Mouse (Mus musculus) heart, postnatal 4 days (tissue): Measurements from ENCODE around the gene Arpc5l. TPM values are rescaled to one million over a fixed set of nuclear protein-coding genes. Genes with fewer than 3 reads are reported as not detected.
"Not testable (repeated sequence)": the region's sequence is repeated elsewhere in the genome, so short reads cannot be mapped to it uniquely, and the experiment has no call there.

Experiments used
- DNase-seq: peaks from one replicate; pipeline ENCODE4 v3.0.0; 2021
- total RNA-seq, 2 experiments: library from RNA; stranded (reverse); gene quantifications; 2 replicates each; pipeline ENCODE4 v1.2.3; 2021

Gene Arpc5l
- total RNA-seq, 2 experiments from 2014 or later, result 51.9 to 55.6 TPM

DNA sequence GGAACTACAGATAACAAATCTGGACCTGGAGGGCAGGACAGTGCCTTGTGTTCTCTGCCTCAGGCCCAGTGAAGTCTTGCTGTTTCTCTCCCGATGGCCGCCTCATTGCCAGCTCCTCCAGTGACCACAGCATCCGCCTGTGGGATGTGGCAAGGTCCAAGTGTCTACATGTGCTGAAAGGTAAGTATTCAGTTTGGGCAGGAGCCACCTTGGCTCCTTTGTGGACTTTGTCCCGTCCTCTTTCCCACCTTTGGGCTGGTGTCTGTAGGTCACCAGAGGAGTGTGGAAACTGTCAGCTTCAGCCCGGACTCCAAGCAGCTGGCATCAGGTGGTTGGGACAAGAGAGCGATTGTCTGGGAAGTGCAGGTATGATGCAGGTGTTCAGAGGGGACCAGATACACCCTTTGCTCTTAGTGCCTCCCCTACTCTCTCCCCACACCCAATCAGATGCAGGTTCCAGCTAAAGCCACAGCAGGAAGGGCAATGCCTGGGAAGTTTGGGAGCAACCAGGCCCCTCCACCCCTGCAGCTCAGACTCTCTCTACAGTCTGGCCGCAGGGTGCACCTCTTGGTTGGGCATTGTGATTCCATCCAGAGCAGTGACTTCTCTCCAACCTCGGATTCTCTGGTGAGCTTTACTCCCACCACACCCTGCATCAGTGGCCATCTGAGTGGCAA, 5.1 kb upstream of the Arpc5l start:
- no peak for DNase-seq

DNA sequence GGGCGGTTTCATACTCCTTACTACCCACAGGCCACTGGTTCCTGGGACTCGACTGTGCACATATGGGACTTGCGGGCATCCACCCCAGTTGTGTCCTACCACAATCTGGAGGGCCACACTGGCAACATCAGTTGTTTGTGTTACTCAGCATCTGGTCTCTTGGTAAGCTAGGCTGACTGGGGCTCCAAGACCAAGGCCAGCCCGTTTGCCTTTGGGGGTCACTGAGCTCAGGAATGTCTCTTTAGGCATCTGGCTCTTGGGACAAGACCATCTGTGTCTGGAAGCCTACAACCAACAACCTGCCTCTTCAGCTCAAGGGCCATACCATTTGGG, 4.6 kb upstream of the Arpc5l start:
- DNase-seq, result no peak

DNA sequence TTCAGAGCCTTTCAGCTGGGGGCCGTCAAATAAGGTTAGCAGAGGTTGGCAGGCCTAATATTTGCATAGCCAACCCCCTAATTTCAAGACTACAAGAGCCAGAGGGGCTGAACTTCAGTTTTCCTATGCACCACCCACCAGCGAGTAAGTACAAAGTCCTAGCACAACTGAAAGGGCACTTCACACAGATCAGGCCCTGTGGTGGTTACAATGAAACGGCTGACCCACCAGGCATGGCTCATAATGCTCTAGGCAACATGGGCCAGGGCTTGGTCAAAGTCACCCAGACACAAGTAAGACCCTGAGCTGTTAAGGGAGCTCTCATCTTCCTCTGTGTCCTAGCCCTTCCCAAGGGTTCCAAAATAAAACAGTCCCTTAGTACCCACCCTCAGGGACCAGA, 3.3 kb upstream of the Arpc5l start:
- no peak for DNase-seq

DNA sequence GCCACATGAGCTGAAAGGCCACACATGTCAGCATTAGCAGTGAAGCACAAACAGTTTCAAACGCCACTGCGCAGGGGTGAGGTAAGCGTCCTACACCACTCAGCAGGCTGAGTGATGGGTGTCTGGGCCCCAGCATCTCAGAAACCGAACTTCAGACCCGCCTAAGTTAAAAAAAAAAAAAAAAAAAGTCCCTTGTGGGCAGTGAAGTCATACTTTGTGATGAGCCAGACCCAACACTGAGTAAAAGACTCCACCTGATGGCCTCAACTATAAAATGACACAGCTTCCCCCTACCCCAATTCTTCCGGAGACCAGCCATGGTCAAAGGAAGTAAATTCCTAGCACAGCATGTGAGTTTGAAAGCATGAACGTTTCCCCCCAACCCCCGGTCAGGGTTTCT, 2.0 kb upstream of the Arpc5l start:
- DNase-seq, result no peak

DNA sequence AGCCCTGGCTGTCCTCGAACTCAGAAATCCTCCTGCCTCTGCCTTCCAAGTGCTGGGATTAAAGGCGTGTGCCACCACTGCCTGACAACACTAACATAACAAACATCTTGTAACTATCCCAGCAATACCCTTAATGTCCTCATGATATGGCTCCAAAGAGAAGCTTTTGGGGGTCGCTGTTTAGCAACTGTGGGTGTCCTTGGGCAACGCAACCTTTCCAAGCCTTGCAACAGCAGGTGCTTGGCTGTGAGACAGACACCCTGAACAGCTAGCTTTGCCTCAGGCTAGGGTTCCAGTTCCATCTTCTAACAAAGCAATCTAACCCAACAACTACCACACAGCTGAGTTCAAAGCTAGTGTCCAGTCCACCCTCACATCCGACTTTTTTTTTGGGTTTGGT, 1.6 kb upstream of the Arpc5l start:
- DNase-seq, result no peak

DNA sequence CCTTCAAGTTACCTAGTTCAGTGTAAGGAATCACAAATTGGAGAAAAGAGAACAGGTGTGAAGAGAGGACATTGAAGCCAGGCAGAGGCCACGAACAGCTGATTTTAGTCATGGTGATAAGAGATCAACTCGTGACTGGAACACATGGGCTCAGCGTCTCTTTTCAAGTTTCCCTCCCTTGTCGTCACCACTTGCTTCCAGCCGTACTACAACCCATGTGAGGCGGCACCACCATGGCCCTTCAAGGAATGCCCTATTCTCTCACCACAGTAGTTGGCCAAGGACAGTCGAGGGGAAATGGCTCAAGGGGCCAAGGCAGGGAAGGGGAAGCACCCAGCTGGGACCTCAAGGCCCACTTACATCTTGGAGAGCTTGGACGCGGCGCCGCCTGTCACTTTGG, 776 bp upstream of the Arpc5l start:
- DNase-seq, result peak; percentile 36

DNA sequence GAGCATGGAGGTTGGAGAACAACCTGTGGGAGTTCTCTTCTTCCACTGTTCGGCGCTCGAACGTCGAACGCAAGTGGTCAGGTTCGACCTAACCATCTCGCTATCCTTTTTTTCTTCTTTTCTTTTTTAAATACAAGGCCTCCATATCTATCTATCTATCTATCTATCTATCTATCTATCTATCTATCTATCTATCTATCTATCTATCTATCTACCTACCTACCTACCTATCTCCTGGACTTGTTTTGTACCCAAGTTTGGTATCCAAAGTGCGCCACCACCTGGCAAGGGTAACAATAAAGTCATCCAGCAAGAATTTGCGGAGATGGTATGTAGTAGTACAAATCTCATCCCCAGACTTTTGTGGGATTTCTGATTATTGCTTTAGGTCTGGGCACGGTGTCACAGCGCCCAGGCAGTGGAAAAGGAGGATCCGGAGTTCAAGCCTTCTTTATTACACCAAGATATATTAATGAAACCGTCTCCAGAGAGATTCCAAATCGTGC, 479 bp downstream of the Arpc5l start, which contains the start of gene Rpl35:
Rpl35 (minus strand) TSS at position 51 of the 506 bp plus-strand sequence.
- peak; percentile 41 for DNase-seq

DNA sequence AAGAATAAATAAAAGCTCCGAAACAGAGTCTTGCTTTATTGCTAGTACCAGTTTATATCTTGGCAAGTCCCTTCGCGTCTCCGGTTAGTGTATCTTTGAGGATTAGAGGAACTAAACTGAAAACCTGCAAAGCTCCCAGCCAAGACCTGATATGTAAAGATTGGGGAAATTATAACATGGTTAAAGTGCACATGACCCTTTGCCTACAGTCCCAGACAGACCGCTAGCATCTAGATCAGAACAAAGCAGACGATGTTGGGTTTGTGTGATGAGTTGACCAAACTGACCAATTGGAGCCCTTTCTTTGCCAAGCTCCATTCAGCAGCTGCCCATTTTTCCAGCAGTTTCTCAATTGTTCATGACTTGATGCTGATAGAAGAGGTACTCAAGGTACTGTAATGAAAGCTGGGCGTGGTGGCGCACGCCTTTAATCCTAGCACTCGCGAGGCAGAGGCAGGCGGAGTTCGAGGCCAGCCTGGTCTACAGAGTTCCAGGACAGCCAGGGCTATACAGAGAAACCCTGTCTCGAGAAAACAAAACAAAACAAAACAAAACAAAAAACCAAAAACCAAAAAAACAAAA, 1.1 kb downstream of the Arpc5l start:
- no peak for DNase-seq

DNA sequence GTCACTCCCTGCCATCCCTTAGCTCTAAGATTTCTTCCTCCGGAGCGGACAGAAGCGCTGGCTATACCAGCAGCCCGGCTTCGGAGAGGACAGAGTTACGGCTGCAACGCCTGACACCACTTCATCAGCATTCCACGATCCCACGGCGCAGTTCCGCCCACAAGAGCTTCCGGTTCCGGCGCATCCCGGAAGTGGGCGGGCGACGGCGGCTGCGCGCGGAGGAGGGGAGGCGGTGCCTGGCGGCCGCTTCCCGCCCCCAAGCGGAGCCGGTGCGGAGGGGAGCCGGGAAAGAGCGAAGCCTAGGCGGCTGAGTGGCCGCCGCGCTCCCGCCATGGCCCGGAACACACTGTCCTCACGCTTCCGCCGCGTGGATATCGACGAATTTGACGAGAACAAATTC, 2.7 kb downstream of the Arpc5l start:
- DNase-seq, result peak; percentile 96

DNA sequence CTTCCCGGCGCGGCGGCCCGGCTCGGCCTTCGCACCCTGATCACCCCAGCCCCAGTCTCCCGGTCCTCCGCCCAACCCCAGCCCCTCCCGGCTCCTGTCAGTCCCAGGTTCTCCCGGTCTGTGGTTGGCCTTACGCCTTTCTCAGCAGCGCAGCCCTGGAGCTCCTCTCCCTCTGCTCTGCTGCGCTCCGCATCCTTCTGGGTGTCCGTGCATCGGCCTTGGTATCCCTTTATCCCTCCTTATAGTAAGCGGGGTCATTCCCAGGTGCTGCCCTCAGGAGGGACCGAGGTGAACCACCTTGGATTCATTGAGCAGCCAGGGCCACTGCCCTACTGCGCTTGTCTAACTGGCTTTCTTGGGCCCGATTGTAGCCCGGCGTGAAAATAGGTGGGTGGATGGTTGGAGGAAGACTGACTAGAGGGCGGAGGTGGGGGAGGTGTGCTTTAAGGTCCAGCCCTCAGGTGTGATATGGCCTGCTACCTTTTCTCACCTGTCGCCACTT, 3.3 kb downstream of the Arpc5l start:
- no peak for DNase-seq

DNA sequence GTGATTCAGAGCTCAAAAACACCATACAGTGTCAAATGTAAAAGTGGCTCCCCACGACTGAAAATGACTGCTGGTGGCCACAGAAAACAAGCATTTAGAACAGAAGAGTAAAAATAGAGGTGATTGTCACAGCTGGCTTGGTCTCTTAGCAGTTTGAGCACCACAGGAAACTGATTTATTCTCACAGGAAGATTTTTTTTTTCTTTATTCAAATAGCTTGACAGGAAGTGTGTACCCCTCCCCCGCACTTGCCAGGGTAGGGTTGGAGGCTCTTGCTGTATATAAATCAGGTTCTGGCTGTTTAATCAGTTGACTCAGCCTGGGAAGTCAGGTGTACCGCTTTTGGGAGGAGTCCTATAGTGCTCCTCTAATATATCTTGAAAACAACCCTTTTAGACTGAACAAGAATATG, 3.8 kb downstream of the Arpc5l start:
- DNase-seq, result peak; percentile 53

DNA sequence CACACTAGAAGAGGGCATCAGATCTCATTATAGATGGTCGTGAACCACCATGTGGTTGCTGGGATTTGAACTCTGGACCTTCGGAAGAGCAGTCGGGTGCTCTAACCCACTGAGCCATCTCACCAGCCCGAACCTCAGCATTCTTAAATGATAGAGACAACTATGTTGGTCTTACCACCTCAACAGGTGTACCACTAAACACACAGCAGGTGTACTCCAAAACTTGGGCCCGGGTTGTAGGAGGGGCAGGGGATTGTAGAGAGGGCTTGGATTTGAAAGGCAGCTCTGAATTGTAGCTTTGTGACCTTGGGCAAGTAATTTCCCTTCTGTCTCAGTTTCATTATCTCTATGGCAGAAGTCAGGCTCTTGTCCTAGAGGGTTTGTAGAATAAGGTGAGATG, 5.0 kb downstream of the Arpc5l start:
- not testable (repeated sequence) for DNase-seq

DNA sequence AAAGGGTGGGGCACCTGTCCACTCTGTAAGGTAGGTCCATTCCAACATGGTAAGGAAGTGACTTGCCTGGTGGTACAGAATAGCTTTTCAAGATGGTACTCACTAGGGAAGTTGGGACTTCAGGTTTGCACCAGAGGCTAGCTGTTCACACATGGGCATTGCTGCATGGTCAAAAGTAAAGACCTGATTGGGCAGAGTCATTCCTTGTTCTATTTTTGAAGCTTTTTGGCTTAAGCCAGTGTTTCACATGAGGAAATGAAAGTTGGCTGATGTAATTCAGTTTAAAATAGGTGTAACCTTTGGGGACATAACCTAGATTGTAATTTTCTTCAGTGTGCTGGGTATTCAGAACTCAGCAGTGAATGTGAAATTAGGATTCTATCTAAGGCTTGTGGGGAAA, 6.1 kb downstream of the Arpc5l start:
- no peak for DNase-seq

DNA sequence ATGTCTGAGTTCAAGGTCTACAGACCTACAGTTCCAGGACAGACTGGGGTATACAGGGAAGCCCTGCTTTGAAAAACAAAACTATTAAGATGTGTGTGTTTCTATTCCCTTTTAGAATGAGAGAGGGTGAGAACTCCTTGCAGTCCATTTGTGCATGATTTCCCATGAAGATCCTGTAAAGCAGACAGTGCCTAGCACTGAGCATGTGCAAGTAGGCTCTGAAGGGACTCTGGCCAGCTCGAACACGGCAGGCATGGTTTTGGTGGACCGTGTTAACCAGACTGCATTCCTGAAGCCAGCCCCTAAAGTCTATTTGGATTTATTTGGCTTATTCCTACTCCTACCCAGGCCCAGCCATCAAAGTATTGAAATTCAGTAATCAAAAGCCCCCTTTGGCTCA, 6.8 kb downstream of the Arpc5l start:
- no peak for DNase-seq

DNA sequence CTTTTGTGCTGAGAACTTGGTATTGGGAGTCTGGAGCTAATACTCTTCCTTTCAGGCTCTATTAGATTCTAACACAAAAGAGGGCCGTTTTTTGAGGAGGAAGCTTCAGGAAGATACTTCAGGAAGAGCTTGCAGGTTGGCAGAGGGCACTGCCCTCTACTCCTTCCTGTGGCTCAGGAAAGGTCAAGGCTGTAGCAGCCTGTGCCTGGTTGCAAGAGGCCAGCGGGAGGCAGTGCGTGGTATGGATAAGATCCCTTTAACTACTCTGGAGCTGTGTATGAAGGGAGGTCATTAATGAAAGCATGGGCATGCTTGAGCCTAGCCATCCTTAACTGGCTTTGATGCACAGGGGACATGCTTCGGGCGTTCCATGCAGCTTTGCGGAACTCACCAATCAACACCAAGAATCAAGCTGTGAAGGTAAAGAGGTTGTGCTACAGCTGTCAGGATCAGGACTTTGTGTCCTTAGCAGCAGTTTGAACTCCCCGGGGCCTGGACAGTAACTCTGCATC, 7.7 kb downstream of the Arpc5l start:
- no peak for DNase-seq

DNA sequence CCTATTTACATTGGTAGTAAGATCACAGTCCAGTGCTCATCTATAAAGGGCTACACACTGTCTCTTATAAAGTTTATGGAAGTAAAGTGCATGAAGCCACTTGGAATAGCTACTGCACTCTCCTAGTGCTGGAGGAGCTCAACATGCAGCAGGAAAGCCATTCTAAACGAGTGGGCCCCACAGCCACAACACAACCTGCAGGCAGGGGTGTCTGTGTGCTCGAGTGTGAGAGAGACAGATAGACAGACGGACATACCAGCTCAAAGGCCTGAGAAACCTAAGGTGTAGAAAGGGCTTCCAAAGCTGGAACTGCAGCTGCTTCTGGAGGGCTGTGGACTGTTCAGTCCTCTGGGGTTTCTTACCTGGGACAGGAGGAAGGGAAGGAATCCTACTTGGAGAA, 11.4 kb downstream of the Arpc5l start:
- DNase-seq, result no peak

DNA sequence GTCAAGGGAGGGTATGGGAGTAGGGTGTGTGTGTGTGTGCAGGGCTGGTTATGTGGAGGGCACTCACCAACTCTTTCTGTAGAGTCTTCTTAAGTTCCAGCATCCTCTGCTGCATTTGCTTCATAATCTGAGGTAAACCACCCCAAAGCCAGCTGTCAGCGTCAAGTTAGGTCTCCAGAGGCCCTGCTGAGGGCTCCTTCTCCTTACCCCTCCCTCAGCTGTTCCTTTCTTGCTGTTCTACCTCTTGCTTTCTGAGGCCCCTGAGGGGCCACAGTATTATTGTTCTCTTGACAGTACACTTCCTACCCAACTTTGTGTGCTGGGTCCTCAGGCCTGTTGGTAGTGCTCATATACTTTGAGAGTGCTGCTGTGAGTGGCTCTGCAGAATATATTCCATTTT, 14.9 kb downstream of the Arpc5l start:
- DNase-seq, result no peak

DNA sequence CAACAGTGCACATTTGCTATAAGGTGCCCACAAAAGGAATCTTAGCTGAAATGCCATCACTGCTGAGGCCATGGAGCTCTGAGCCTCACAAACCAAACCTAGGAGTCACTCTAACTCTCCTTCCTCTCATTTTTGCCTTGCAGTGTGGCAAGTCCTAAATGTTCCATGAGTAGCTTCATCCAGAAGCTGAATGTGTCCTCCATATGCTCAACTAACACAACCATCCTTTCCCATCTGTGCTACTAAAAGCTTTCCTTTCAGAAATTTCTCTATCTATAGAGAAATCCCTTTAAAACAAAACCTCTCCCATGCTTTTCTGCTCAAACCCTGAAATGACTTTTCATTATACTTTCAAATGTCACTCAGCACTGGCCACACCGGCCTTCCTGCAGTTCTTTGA, 26.5 kb downstream of the Arpc5l start:
- no peak for DNase-seq

DNA sequence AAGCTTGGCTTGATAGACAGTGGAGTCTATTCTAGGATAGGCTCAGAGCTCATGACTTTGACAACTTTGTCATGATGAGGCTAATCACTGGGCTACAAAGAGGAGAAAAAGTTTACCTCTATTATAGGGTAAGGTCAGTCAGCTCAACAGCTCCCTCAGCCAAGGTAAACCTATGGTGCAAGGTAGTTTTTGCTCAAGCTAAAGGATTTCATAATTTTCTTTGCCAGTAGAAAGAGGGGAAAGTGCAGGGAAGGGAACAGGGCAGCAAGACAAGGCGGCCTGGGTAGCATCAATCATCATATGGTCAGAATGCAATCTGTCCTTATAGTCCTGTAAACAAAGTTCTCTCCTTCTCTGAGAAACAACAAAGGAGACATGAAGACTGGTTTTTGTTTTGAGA, 35.1 kb downstream of the Arpc5l start:
- DNase-seq, result no peak

DNA sequence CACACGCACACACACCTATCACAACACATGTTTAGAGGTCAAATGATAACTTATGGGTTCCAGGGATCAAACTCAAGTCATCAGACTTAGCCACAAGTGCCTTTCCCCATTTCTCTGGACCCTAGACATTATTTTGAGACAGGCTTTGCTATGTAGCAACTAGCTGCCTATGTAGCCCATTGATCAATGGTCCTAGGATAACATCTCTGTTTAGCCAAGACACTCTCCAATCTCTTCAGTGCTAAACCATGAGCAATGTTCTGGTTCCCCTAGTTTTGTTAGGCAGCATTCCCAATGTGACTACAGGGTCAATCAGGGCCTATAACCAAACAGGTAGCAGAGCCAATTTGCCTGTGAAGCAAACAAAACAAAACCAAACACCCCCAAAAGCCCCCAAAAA, 43.4 kb downstream of the Arpc5l start:
- DNase-seq, result no peak

DNA sequence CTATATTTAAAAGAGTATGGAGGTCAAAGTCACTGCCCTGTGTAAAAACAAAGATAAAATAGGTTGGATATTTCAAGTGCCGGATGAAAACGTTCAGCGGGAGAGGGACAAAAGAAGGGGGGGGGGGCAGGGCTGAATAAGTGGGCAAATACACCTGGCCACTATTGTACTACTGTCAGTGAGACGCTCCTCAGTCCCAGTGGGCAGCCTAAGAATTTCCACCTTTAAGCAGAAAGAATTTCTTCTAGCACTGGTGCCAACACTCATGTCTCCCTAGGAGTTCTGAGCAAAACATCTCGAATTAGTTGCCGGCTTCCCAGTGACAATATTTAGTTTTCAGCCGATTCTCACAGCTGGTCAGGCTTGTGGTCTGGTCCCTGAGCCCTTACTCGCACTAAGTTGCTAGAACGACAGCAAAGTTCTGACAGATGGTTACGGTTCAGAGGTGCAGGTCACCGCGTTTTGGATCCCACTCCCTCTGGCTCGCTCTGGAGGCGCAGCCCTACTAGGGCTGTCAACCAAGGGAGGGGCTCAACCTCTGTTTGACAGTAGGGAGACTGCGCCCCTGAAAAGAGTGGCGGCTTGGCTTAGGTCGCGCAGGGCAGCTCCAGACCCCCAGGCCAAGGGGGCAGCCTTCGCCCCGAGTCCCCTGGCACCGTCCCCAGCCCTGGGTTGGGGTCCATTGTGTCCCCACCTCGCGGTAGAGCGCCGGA, 59.7 kb downstream of the Arpc5l start:
- DNase-seq, result no peak
